Mouse (Mus musculus) kidney, embryonic 14.5 days (tissue): ENCODE results near the gene Msmb. TPM values are rescaled to one million over a fixed set of nuclear protein-coding genes. Genes with fewer than 3 reads are reported as not detected.
"Not testable (repeated sequence)": the region's sequence is repeated elsewhere in the genome, so short reads cannot be mapped to it uniquely, and the experiment has no call there.

Experiments
- ATAC-seq: fragments of 200-750 bp; cut with Nextera tagmentation; 2 replicates; pipeline ENCODE4 v1.8.0; 2017; ENCODE audit warnings: moderate number of reproducible peaks, mild to moderate bottlenecking, moderate TSS enrichment, moderate library complexity; ENCODE audit not compliant: low FRiP score, low TSS enrichment
- H3K27ac ChIP-seq: fragments of 300-500 bp; sonication (generic); 2 replicates; pipeline ENCODE4 v1.5.1; 2014; ENCODE audit warnings: low read depth, mild to moderate bottlenecking, low read length, moderate library complexity, mixed read lengths
- H3K27me3 ChIP-seq: fragments of 300-500 bp; sonication (generic); 2 replicates; pipeline ENCODE4 v1.6.1; 2014; ENCODE audit warnings: mild to moderate bottlenecking, low read length; ENCODE audit not compliant: control insufficient read depth, insufficient read depth
- H3K36me3 ChIP-seq: fragments of 300-500 bp; sonication (generic); 2 replicates; pipeline ENCODE4 v1.6.1; 2014; ENCODE audit warnings: low read length, mixed read lengths; ENCODE audit not compliant: control insufficient read depth, insufficient read depth
- H3K4me1 ChIP-seq: fragments of 300-500 bp; sonication (generic); 2 replicates; pipeline ENCODE4 v1.6.1; 2014; ENCODE audit warnings: low read length, mixed read lengths; ENCODE audit not compliant: control insufficient read depth, insufficient read depth
- H3K4me2 ChIP-seq: fragments of 300-500 bp; sonication (generic); replicated peaks from 2 replicates; pipeline ENCODE4 v1.6.1; 2014; ENCODE audit warnings: low read depth, mild to moderate bottlenecking, low read length
- H3K4me3 ChIP-seq: fragments of 300-500 bp; sonication (generic); 2 replicates; pipeline ENCODE4 v1.5.1; 2014; ENCODE audit warnings: mild to moderate bottlenecking, low read length
- H3K9ac ChIP-seq: fragments of 300-500 bp; sonication (generic); 2 replicates; pipeline ENCODE4 v1.6.1; 2014; ENCODE audit warnings: low read depth, mild to moderate bottlenecking, low read length, moderate library complexity
- H3K9me3 ChIP-seq: fragments of 300-500 bp; sonication (generic); 2 replicates; pipeline ENCODE4 v1.6.1; 2016; ENCODE audit warnings: low read length; ENCODE audit not compliant: control insufficient read depth
- WGBS: fragments of 180-500 bp; shearing (Covaris S2); extraction: QIAGEN DNeasy Blood & Tissue Kit; methylation state at CpG from one replicate; pipeline ENCODE4 v1.1.7; 2014; 5-methylcytosine and 5-hydroxymethylcytosine counted together
- polyA plus RNA-seq: library from polyadenylated mRNA; unstranded; fragments of >200 nt; fragmentation: Nextera tagmentation; extraction: Ambion mirVana; gene quantifications from 2 replicates; pipeline ENCODE4 v1.2.1, GENCODE M21; 2014

Msmb gene
- polyA plus RNA-seq, 1 experiment from 2014 or later, result not detected

- 60% methylated on average over 3 of the region's 3 CpGs for WGBS
- not testable (repeated sequence) for H3K27me3 ChIP-seq, H3K4me1 ChIP-seq, H3K9me3 ChIP-seq, H3K9ac ChIP-seq, H3K4me2 ChIP-seq, H3K4me3 ChIP-seq, ATAC-seq, H3K36me3 ChIP-seq, H3K27ac ChIP-seq
Measured at GRCm38 (mm10) chr14:32136467-32136866, 5.4 kb upstream of the Msmb start.

GRCm38 (mm10) chr14:32140359-32140965, 1.4 kb upstream of the Msmb start:
- Histone ChIP-seq H3K9ac (no peak overlapping the region), H3K4me2 (no peak overlapping the region), H3K9me3 (no peaks in the 10 kb centered on the region), H3K27ac (no peak overlapping the region), H3K27me3 (no peaks in the 10 kb centered on the region), H3K4me1 (no peaks in the 10 kb centered on the region), H3K36me3 (no peaks in the 10 kb centered on the region), H3K4me3 (no peak overlapping the region)
- WGBS, result 80% methylated on average over 5 of the region's 5 CpGs
- ATAC-seq, result no peak

GRCm38 (mm10) chr14:32144734-32145133, 2.9 kb downstream of the Msmb start:
- Histone ChIP-seq H3K4me1 (no peaks in the 10 kb centered on the region), H3K4me3 (no peak overlapping the region), H3K27me3 (no peaks in the 10 kb centered on the region), H3K27ac (no peak overlapping the region), H3K9me3 (peaks cover 7% of the 10 kb centered on the region; the same call in 1 of the 2 replicates), H3K36me3 (no peaks in the 10 kb centered on the region), H3K4me2 (no peak overlapping the region), H3K9ac (no peak overlapping the region)
- no peak for ATAC-seq

- 54% methylated on average over 4 of the region's 4 CpGs for WGBS
- H3K4me1 ChIP-seq, result no peaks in the 10 kb centered on the region
- H3K27ac ChIP-seq, result peak overlapping the region; percentile 1; the same call in 1 of the 2 replicates
Measured at GRCm38 (mm10) chr14:32145401-32145800, 3.6 kb downstream of the Msmb start.

GRCm38 (mm10) chr14:32145809-32146511, 4.1 kb downstream of the Msmb start:
- H3K27ac ChIP-seq, result peak overlapping the region; percentile 42; the same call in 1 of the 2 replicates
- H3K36me3 ChIP-seq, result no peaks in the 10 kb centered on the region
- H3K4me1 ChIP-seq, result no peaks in the 10 kb centered on the region
- H3K9ac ChIP-seq, result no peak overlapping the region
- WGBS, result 57% methylated on average over 7 of the region's 7 CpGs
- no peaks in the 10 kb centered on the region for H3K27me3 ChIP-seq
- ATAC-seq, result 0 out of 2 replicates have a peak, but pooled peaks have one; percentile 35
- no peak overlapping the region for H3K4me2 ChIP-seq
- peaks cover 7% of the 10 kb centered on the region; the same call in 1 of the 2 replicates for H3K9me3 ChIP-seq
- no peak overlapping the region for H3K4me3 ChIP-seq

More at GRCm38 (mm10) chr14:32145401-32145800, 3.6 kb downstream of the Msmb start:
- Histone ChIP-seq H3K9me3 (peaks cover 7% of the 10 kb centered on the region; the same call in 1 of the 2 replicates), H3K4me3 (no peak overlapping the region), H3K9ac (no peak overlapping the region), H3K36me3 (no peaks in the 10 kb centered on the region), H3K27me3 (no peaks in the 10 kb centered on the region), H3K4me2 (no peak overlapping the region)
- no peak for ATAC-seq

GRCm38 (mm10) chr14:32146578-32146977, 4.8 kb downstream of the Msmb start:
- Histone ChIP-seq H3K9me3 (peaks cover 7% of the 10 kb centered on the region; the same call in 1 of the 2 replicates), H3K4me2 (no peak overlapping the region), H3K4me1 (no peaks in the 10 kb centered on the region), H3K27me3 (no peaks in the 10 kb centered on the region), H3K36me3 (no peaks in the 10 kb centered on the region), H3K4me3 (no peak overlapping the region), H3K27ac (no peak overlapping the region), H3K9ac (no peak overlapping the region)
- no peak for ATAC-seq
- WGBS, result 60% methylated on average over 2 of the region's 2 CpGs

- Histone ChIP-seq H3K4me1 (no peaks in the 10 kb centered on the region), H3K9me3 (peaks cover 7% of the 10 kb centered on the region; the same call in 1 of the 2 replicates), H3K36me3 (no peaks in the 10 kb centered on the region), H3K27me3 (no peaks in the 10 kb centered on the region), H3K27ac (no peak overlapping the region), H3K4me2 (no peak overlapping the region), H3K4me3 (no peak overlapping the region), H3K9ac (no peak overlapping the region)
- 83% methylated on average over 2 of the region's 2 CpGs for WGBS
- ATAC-seq, result no peak
Measured at GRCm38 (mm10) chr14:32150872-32151271, 9.0 kb downstream of the Msmb start.

- Histone ChIP-seq H3K27ac (no peak overlapping the region), H3K4me2 (no peak overlapping the region), H3K4me1 (no peaks in the 10 kb centered on the region), H3K9me3 (peaks cover 7% of the 10 kb centered on the region; the same call in 1 of the 2 replicates), H3K27me3 (no peaks in the 10 kb centered on the region), H3K9ac (no peak overlapping the region), H3K36me3 (no peaks in the 10 kb centered on the region), H3K4me3 (no peak overlapping the region)
- whole genome bisulfite sequencing, result 88% methylated on average over 18 of the region's 18 CpGs
- ATAC-seq, result no peak
Measured at GRCm38 (mm10) chr14:32152243-32152965, 10.6 kb downstream of the Msmb start.

- H3K4me3 ChIP-seq, result no peak overlapping the region
- no peak overlapping the region for H3K4me2 ChIP-seq
- WGBS, result 100% methylated on average over 2 of the region's 2 CpGs
- no peak overlapping the region for H3K9ac ChIP-seq
- no peaks in the 10 kb centered on the region for H3K27me3 ChIP-seq
- no peaks in the 10 kb centered on the region for H3K4me1 ChIP-seq
- H3K9me3 ChIP-seq, result peaks cover 2% of the 10 kb centered on the region; the same call in 1 of the 2 replicates
- H3K36me3 ChIP-seq, result no peaks in the 10 kb centered on the region
- no peak overlapping the region for H3K27ac ChIP-seq
- ATAC-seq, result no peak
Measured at GRCm38 (mm10) chr14:32153156-32153555, 11.3 kb downstream of the Msmb start.
